Mouse (Mus musculus) cerebellum, postnatal 14 days (tissue): ENCODE results near the gene Apob.

ENCODE experiments used
- DNase-seq, 2 experiments: peaks; one replicate each; pipeline ENCODE4 v3.0.0; 2021; ENCODE audit warnings: mixed read lengths in 2 of 2

Gene Apob

GRCm38 (mm10) chr12:8038081-8038730, 60.8 kb downstream of the Apob start:
- no peak for DNase-seq

GRCm38 (mm10) chr12:8042626-8043394, 65.4 kb downstream of the Apob start:
- peak; percentile 23 to 28 for DNase-seq

GRCm38 (mm10) chr12:8047046-8047445, 69.6 kb downstream of the Apob start:
- no peak for DNase-seq

- no peak for DNase-seq
Observed at GRCm38 (mm10) chr12:8047789-8048309, 70.4 kb downstream of the Apob start.

- no peak for DNase-seq
Observed at GRCm38 (mm10) chr12:8056001-8056640, 78.7 kb downstream of the Apob start.

GRCm38 (mm10) chr12:8059576-8059975, 82.1 kb downstream of the Apob start:
- peak; percentile 88 to 89 for DNase-seq

GRCm38 (mm10) chr12:8063363-8064065, 86.1 kb downstream of the Apob start:
- DNase-seq = peak in 1 of 2 experiments; percentile 5
